Mouse (Mus musculus) cerebellum, postnatal 14 days (tissue): ENCODE measurements around the gene Aldob.
"Not testable (repeated sequence)": the region's sequence is repeated elsewhere in the genome, so short reads cannot be mapped to it uniquely, and the experiment has no call there.

Experiments
- DNase-seq, 2 experiments: peaks; one replicate each; pipeline ENCODE4 v3.0.0; 2021; ENCODE audit warnings: mixed read lengths in 2 of 2

Gene Aldob

DNA sequence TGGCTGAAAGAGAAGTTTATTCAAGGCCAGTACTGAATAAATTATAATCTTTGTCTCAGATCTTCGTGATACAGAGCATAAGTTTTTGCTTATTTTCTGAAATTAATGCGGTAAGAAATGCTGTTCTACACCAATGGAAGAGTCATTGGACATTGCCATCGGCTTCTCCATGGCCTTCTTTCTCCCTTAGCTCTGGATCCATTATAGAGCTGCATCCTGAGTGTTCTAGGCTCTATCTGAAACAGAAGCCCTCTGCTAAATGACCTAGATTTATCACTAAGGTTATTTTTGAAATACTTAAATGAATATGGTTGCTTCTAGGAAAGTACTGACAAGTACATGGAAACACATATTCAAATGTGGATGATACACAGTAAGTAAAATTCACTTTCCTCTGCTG is 14.3 kb downstream of the Aldob start:
- no peak for DNase-seq

DNA sequence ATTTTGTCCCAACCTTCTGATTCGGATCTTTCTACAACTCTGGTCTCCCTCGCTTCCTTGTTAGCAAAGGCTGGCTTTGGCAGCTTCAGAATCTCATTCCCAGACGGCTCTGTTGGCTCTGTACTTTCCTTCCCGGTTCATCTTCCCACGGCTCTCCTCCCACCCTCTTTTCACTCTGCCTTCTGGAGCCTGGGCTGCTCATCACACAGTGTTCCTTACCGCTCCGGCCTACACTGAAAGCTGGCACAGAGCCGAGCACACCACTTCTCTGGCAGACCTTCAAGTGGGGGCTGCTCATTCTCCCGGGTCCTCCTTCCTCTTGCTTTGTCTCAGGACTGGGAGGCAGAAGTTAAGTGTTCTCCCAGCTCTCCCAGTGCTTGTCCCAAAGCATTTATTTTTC is 26.8 kb downstream of the Aldob start:
- peak; percentile 36 to 37 for DNase-seq

- no peak for DNase-seq
These were observed 28.0 kb downstream of the Aldob start for GRCm38 (mm10) chr4:49521346-49521745.

DNA sequence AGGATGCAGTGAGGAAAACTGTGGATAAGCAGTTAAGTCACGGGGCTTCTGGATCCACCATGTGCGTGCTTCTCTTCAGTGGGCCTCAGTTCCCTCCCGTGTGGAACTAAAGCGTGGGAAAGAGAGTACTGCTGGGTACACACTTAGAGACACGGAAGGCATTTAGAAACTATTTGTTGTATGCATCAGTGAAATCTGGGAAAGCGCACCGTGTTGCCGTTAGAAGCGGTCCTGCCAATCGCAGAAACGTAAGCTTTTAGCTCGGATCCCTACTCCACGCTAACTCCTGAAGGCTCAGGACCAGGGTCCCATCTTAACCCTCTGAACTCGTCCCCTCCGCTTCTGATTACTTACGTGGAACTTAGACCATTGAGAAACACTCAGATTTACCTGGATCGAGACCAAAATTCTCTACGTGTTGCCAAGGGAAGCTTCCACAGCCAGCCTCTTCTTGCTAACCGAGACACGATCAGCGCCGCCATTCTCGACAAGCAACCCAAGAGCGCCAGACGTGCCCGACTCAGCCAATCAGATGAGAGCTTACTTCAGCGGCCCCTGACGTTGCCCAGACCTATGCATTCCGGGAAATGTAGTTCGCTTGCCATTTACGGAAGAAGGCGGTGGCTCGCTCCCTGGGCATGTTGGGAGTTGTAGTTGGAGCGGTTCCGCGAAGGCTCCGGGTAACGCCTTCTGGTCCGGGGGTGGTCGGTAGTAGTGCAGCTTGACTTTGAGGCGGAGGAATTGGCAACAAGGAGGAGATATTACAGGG is 28.6 kb downstream of the Aldob start, which contains the start of the genes Mrpl50 and Zfp189:
Gene Mrpl50 (minus strand): TSS at position 522 of the 769 bp plus-strand sequence.
Gene Zfp189 (plus strand): TSS at position 605 of the 769 bp plus-strand sequence.
- DNase-seq = peak; percentile 93 to 95

DNA sequence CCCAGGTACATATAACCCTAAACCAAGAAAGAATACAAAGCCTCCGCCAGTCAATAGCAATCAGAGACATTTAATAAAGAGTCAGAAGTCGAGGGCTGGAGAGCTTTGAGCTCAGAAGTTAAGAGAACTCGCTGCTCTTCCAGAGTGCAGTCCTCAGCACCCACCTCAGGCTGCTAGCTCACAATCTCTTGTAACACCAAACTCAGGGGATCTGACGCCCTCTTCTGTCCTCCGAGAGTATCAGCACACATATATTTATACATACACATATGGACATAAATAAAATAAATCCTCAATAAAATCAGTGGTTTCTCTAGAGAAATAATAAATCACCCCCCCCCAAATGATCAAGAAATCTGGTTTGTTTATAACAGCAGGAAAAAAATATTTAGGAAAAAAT is 29.9 kb downstream of the Aldob start:
- no peak for DNase-seq

- DNase-seq = no peak
These were observed 34.9 kb downstream of the Aldob start for GRCm38 (mm10) chr4:49514441-49514840.

- DNase-seq = no peak
These were observed 36.7 kb downstream of the Aldob start for GRCm38 (mm10) chr4:49512636-49513035.

DNA sequence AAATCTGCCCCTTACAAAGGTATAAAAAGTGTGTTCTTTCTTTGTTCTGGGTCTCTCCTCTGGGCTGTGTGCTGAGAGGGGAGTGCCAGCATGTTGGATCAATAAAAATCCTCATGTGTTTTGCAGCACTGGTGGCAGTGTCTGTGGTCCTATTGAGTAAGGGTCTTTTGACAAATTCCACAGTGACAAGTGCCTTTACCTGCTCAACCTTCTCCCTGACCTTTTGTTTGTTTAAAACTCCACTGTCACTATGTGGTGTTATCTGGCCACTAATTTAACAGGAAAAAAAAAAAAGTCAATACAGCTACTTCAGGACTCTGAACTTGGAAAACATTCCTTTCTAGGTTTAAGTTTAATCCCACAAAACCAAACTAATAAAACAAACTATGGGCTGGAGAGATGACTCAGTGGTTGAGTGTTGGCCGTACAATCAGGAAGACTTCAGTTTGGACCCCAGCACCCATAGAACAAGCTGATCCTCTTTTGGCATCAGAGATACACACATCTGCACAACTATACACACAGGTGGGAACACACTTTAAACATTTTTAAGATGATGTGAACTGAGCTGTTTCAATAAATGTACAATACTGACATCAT is 39.0 kb downstream of the Aldob start:
- not testable (repeated sequence) for DNase-seq

DNA sequence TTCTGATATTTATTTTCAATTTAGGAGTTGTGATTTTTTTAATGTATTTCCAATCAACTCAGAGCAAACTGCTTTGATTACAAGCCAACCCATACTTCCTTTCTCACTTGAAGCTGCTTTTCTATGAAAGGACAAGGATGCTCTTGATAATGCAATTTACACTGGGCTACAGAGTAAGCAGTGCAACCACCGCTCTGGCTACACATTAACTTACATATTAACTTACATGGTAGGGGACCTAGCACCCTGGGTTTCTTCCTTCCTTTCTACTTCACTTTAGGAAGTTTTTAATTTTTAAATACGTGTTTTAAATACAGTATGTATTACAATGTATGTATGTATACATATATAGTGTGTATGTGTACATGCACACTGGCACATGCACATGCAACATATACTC is 40.2 kb downstream of the Aldob start:
- no peak for DNase-seq

- DNase-seq = no peak
These were observed 43.0 kb downstream of the Aldob start, which contains the start of gene Baat for GRCm38 (mm10) chr4:49506386-49506785. Gene Baat (minus strand): TSS chr4:49506557.

DNA sequence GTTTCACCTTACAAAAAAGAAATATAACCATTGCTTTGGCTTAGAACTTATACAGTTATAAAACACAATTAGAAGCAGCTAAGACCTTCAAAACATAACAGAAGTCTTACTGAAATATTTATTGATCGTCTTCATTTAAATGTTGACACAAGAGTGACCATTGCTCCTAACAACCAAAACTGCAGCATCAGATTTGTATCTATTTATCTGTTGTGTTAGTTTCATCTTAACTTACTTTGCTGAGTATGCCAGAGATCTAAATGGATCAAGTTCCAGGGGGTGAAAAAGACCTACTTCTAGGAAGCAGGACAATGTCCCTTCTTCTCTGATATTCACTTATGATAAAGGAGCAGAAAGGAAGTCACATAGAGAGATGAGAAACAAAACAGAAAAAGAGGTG is 45.8 kb downstream of the Aldob start:
- DNase-seq = no peak
